Mouse (Mus musculus) ZHBTc4 (cell line): ENCODE data around the gene Pitpnm2.

Source experiments
- DNase-seq: peaks from one replicate; pipeline ENCODE4 v3.0.0-alpha.2; 2011; ENCODE audit warnings: low read depth, low spot score

Pitpnm2 gene

GRCm38 (mm10) chr5:124182097-124182496 lies 67.5 kb downstream of the Pitpnm2 start:
- DNase-seq, result no peak

- peak; percentile 51 for DNase-seq
Measured at GRCm38 (mm10) chr5:124180500-124181167, 68.9 kb downstream of the Pitpnm2 start.

GRCm38 (mm10) chr5:124179411-124179810 lies 70.1 kb downstream of the Pitpnm2 start:
- peak; percentile 44 for DNase-seq

GRCm38 (mm10) chr5:124176726-124177132 lies 72.8 kb downstream of the Pitpnm2 start:
- peak; percentile 86 for DNase-seq

GRCm38 (mm10) chr5:124175138-124175537 lies 74.4 kb downstream of the Pitpnm2 start:
- DNase-seq, result no peak

GRCm38 (mm10) chr5:124173012-124173985 lies 76.3 kb downstream of the Pitpnm2 start:
- DNase-seq, result no peak

- no peak for DNase-seq
Measured at GRCm38 (mm10) chr5:124172246-124172645, 77.3 kb downstream of the Pitpnm2 start.

- DNase-seq, result no peak
Measured at GRCm38 (mm10) chr5:124171781-124172180, 77.8 kb downstream of the Pitpnm2 start.

GRCm38 (mm10) chr5:124169224-124169621 lies 80.3 kb downstream of the Pitpnm2 start:
- DNase-seq, result no peak

- DNase-seq, result no peak
Measured at GRCm38 (mm10) chr5:124168428-124169223, 80.9 kb downstream of the Pitpnm2 start.

- DNase-seq, result no peak
Measured at GRCm38 (mm10) chr5:124167621-124168020, 81.9 kb downstream of the Pitpnm2 start.

- no peak for DNase-seq
Measured at GRCm38 (mm10) chr5:124166741-124167140, 82.8 kb downstream of the Pitpnm2 start.

- DNase-seq, result no peak
Measured at GRCm38 (mm10) chr5:124165622-124166570, 83.7 kb downstream of the Pitpnm2 start.

- no peak for DNase-seq
Measured at GRCm38 (mm10) chr5:124163445-124163844, 86.1 kb downstream of the Pitpnm2 start.

GRCm38 (mm10) chr5:124162577-124162976 lies 87.0 kb downstream of the Pitpnm2 start:
- DNase-seq, result peak; percentile 82

- peak; percentile 43 for DNase-seq
Measured at GRCm38 (mm10) chr5:124161831-124162230, 87.7 kb downstream of the Pitpnm2 start.

GRCm38 (mm10) chr5:124159453-124159852 lies 90.1 kb downstream of the Pitpnm2 start:
- no peak for DNase-seq

GRCm38 (mm10) chr5:124158305-124158704 lies 91.3 kb downstream of the Pitpnm2 start:
- DNase-seq, result no peak

- DNase-seq, result no peak
Measured at GRCm38 (mm10) chr5:124155943-124156342, 93.6 kb downstream of the Pitpnm2 start.

GRCm38 (mm10) chr5:124152734-124153133 lies 96.8 kb downstream of the Pitpnm2 start:
- DNase-seq, result no peak

GRCm38 (mm10) chr5:124150895-124151294 lies 98.7 kb downstream of the Pitpnm2 start:
- no peak for DNase-seq
